Mouse (Mus musculus) hindbrain, embryonic 10.5 days (tissue): Measurements from ENCODE around the gene Mok. TPM values are rescaled to one million over a fixed set of nuclear protein-coding genes. Genes with fewer than 3 reads are reported as not detected.
A peak's percentile ranks its signal among the peaks of the same experiment; 100 is the strongest.

Experiments
- DNase-seq: peaks from one replicate; pipeline ENCODE4 v3.0.0-alpha.2; 2017; ENCODE audit warnings: low spot score
- H3K27ac ChIP-seq: fragments of 300-500 bp; sonication (generic); 2 replicates; pipeline ENCODE4 v1.5.1; 2016; ENCODE audit warnings: mild to moderate bottlenecking, moderate library complexity
- H3K27me3 ChIP-seq: fragments of 300-500 bp; sonication (generic); 2 replicates; pipeline ENCODE4 v1.6.1; 2016; ENCODE audit warnings: mild to moderate bottlenecking; ENCODE audit not compliant: poor library complexity, insufficient read depth, severe bottlenecking
- H3K36me3 ChIP-seq: fragments of 300-500 bp; sonication (generic); 2 replicates; pipeline ENCODE4 v1.6.1; 2016; ENCODE audit warnings: mild to moderate bottlenecking, moderate library complexity
- H3K4me1 ChIP-seq: fragments of 300-500 bp; sonication (generic); replicated peaks from 2 replicates; pipeline ENCODE4 v1.6.1; 2016; ENCODE audit warnings: mild to moderate bottlenecking
- H3K4me3 ChIP-seq: fragments of 300-500 bp; sonication (generic); 2 replicates; pipeline ENCODE4 v1.5.1; 2016; ENCODE audit warnings: mild to moderate bottlenecking, moderate library complexity
- H3K9me3 ChIP-seq: fragments of 300-500 bp; sonication (generic); 2 replicates; pipeline ENCODE4 v1.6.1; 2016; ENCODE audit warnings: mild to moderate bottlenecking, moderate library complexity
- WGBS: fragments of 180-500 bp; shearing (Covaris S2); methylation state at CpG from one replicate; pipeline ENCODE4 v1.1.7; 2016; 5-methylcytosine and 5-hydroxymethylcytosine counted together
- polyA plus RNA-seq: library from polyadenylated mRNA; unstranded; fragments of >200 nt; fragmentation: Nextera tagmentation; extraction: Ambion mirVana; gene quantifications from 2 replicates; pipeline ENCODE4 v1.2.1, GENCODE M21; 2016

Mok gene
- polyA plus RNA-seq, 1 experiment from 2014 or later, result 14.2 TPM

DNA sequence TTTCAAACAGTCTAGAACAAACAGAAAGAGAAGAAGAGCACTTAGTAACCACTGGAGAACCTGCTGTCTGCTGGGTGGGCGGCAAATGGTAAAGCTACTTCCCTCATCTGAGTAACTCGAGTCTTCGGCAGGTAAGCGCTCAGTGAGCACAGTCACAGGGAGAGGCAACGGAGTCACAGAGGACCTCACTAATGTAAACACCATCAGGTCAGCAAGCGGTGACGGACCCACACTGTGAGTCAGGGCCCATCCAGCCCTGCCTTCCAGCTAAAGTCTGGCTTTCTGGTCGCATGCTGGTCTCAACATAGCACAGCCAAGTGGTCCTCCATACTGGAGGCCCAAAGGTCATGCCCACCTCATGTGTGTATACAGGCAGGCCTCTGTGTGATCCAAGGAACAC, 21.4 kb downstream of the Mok start:
- no peak overlapping the region for H3K4me3 ChIP-seq
- no peaks in the 10 kb centered on the region for H3K9me3 ChIP-seq
- no peak overlapping the region for H3K27ac ChIP-seq
- DNase-seq, result no peak
- no peaks in the 10 kb centered on the region for H3K4me1 ChIP-seq
- WGBS, result 79% methylated on average over 8 of the region's 8 CpGs
- H3K36me3 ChIP-seq, result peaks cover 13% of the 10 kb centered on the region
- no peaks in the 10 kb centered on the region for H3K27me3 ChIP-seq

DNA sequence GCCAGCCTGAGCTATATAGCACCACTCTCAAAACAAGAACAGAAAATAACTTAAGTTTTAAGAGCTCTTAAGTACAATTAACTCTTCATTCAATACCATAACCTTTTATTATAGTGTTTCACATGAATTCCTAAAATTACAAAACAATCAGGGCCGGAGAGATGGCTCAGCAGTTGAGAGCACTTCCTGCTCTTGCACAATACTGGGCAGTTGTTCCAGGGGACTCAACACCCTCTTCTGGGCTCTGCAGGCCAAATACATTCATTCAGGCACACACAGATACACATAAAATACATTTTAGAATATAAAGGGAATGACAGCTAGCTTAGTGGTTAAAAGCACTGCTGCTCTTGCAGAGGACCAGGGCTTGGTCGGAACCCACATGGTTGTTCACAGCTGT, 23.9 kb downstream of the Mok start:
- Histone ChIP-seq H3K36me3 (peaks cover 32% of the 10 kb centered on the region), H3K4me1 (no peaks in the 10 kb centered on the region), H3K4me3 (no peak overlapping the region), H3K27ac (no peak overlapping the region), H3K9me3 (no peaks in the 10 kb centered on the region), H3K27me3 (no peaks in the 10 kb centered on the region)
- DNase-seq, result no peak
- WGBS, result 95% methylated on average over 2 of the region's 2 CpGs

DNA sequence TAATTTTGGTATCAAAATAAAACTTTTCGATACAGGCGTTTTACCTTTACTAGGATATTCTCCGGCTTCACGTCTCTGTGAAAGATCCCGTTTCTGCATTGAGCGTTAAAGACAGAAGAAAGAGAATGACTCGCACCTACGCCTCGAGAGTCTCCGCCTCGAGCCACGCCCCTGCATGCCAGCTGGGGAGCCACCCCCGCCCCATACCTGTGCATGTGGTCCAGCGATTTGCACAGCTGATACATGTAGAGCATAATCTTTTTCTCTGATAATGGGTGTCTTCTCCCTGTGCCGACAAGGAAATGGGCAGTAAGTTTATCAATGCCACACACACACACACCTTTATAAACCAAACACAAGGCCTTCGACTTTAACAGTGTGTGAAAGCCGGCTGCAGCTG, 25.8 kb downstream of the Mok start:
- DNase-seq, result no peak
- no peak overlapping the region for H3K27ac ChIP-seq
- H3K4me3 ChIP-seq, result no peak overlapping the region
- H3K36me3 ChIP-seq, result peaks cover 44% of the 10 kb centered on the region
- no peaks in the 10 kb centered on the region for H3K9me3 ChIP-seq
- WGBS, result 78% methylated on average over 17 of the region's 17 CpGs
- H3K4me1 ChIP-seq, result no peaks in the 10 kb centered on the region
- H3K27me3 ChIP-seq, result no peaks in the 10 kb centered on the region

DNA sequence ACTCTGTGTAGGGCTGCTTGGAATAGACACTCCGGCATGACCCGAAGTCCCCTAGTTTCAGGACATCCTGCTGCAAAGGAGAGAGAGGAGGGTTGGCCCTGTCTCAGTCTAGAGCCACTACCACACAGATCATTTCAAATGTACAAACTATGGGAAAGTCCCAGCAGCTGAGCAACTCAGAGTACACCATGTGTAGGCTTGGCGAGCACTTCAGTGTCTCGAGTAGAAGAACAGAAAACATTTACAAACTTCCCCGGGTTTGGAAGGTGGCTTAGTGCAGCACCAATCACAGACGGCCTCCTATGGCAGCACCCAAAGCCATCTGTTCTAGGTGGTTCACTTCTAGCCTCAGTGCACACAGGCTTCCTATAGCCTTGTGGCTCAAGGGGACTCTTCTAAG, 27.1 kb downstream of the Mok start:
- Histone ChIP-seq H3K4me3 (no peak overlapping the region), H3K27me3 (no peaks in the 10 kb centered on the region), H3K27ac (no peak overlapping the region), H3K36me3 (peaks cover 49% of the 10 kb centered on the region), H3K9me3 (no peaks in the 10 kb centered on the region), H3K4me1 (peaks cover 3% of the 10 kb centered on the region; the same call in 1 of the 2 replicates)
- 89% methylated on average over 6 of the region's 6 CpGs for WGBS
- DNase-seq, result no peak

DNA sequence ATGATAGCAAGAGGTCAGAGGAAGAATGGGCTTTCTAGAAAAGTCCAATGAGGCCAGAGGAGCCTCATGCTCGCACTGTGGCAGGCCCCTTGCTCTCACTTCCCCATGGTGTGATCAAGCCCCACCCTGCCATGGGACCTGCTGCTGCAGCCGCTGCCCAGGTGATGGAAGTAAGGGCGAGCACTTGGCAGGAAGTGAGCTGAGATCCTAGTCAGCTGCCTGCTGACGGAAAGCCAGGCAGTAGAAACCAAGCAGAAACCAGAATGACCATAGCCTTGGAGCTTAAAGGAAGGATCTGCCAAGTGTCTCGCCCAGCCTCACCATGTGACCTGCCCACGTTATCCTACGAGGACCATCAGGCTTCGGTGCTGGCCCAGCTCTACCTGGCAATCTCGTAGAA, 27.6 kb downstream of the Mok start:
- Histone ChIP-seq H3K4me3 (no peak overlapping the region), H3K9me3 (no peaks in the 10 kb centered on the region), H3K36me3 (peaks cover 49% of the 10 kb centered on the region), H3K27ac (no peak overlapping the region), H3K27me3 (no peaks in the 10 kb centered on the region), H3K4me1 (peaks cover 8% of the 10 kb centered on the region)
- 92% methylated on average over 9 of the region's 9 CpGs for WGBS
- no peak for DNase-seq

DNA sequence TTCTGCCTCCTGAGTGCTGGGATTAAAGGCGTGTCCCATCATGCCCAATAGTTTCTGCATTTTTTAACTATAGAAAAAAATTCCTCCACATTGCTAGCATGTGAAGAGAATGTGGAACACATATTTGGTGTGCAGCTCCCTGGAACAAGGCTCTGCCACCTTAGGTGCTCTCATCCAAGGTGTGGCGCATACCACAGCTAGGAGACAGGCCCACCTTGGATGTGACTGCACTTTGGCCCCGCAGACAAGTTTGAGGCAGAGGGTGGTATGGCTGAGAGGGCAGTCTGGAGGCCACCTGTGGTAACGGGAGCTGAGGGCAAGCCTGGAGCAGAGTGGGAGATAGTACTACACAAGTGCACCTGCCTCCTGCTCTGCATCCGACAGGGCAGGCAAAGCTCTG, 31.9 kb downstream of the Mok start:
- WGBS, result 88% methylated on average over 5 of the region's 5 CpGs
- no peak for DNase-seq
- Histone ChIP-seq H3K27me3 (no peaks in the 10 kb centered on the region), H3K4me3 (no peak overlapping the region), H3K36me3 (peaks cover 75% of the 10 kb centered on the region), H3K27ac (no peak overlapping the region), H3K9me3 (no peaks in the 10 kb centered on the region), H3K4me1 (peaks cover 23% of the 10 kb centered on the region)

DNA sequence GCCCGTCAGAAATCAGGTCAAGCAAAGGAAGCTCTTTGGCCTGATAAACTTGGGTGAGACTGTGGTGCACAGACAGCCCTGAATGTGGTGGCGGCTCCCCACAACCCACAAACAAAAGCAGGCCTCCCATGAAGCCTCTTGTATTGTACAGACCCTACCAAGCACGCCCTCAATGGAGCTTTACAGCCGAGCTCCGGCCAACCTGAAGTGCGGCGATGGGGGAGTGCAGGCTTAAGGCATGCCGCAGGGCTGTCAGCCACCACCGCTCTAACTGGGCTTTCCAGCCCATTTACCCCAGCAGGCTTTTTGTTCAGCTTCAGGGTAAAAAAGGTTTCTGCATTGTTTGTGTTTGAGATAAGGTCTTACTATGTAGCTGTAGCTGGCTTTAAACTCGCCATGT, 32.3 kb downstream of the Mok start:
- no peaks in the 10 kb centered on the region for H3K27me3 ChIP-seq
- H3K4me3 ChIP-seq, result no peak overlapping the region
- DNase-seq, result no peak
- 39% methylated on average over 10 of the region's 10 CpGs for WGBS
- H3K4me1 ChIP-seq, result peaks cover 23% of the 10 kb centered on the region
- no peaks in the 10 kb centered on the region for H3K9me3 ChIP-seq
- H3K36me3 ChIP-seq, result peaks cover 71% of the 10 kb centered on the region
- H3K27ac ChIP-seq, result no peak overlapping the region

DNA sequence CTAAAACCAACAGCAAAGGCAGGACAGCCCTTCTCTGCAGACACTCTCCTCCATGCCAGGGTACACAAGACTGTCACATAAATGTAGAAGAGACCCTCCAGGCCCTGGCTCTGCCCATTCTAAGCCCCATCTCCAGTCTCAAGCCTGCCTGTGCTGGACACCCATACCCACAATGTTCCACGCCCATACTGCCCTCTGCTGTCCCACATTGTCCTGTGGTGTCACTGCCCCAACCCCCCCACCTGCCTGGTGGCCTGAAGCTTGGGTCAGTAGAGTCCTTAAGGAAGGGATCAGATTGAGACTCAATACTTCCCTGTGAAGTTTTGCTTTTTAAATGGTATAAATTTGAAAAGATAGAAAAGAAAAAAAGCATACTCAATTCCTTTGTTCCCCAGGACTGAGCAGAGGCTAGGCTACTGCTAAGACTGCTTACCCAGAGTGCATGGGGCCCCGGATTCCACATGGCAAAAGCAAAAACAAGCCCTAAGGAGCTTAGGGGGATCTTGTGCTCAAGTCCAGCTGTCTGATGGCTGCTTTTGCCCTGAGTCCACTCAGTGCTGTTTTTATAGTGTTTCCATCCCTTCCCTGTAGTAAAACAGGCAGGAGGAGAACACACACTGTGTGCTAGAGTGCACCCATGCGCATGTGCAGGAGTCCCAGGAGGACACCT, 34.3 kb downstream of the Mok start:
- no peak for DNase-seq
- 74% methylated on average over 3 of the region's 3 CpGs for WGBS
- H3K27me3 ChIP-seq, result no peaks in the 10 kb centered on the region
- H3K36me3 ChIP-seq, result peaks cover 69% of the 10 kb centered on the region
- H3K4me3 ChIP-seq, result no peak overlapping the region
- peaks cover 36% of the 10 kb centered on the region for H3K4me1 ChIP-seq
- no peak overlapping the region for H3K27ac ChIP-seq
- H3K9me3 ChIP-seq, result no peaks in the 10 kb centered on the region

DNA sequence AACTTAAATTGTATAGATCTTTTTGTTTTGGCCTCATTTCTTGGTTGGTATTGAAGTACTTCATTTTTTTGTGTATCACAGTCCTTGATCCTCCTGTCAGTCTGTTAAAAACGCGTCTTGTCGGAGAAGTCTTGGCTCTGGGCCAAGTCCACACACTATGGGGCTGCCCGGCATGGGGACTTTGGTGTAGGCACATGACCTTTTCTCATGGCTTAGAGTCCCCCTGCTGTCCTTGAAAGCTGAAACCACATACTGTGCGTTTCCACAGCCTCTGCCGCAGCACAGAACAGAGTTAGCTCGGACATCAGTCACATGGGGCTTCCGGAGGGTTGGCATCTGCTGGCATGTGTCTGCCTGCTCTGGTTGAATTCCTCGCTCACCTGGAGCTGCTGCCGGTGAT, 36.5 kb downstream of the Mok start:
- peaks cover 53% of the 10 kb centered on the region for H3K36me3 ChIP-seq
- H3K4me1 ChIP-seq, result peaks cover 36% of the 10 kb centered on the region
- no peaks in the 10 kb centered on the region for H3K9me3 ChIP-seq
- no peak overlapping the region for H3K4me3 ChIP-seq
- WGBS, result 44% methylated on average over 10 of the region's 10 CpGs
- peak; percentile 35 for DNase-seq
- no peaks in the 10 kb centered on the region for H3K27me3 ChIP-seq
- no peak overlapping the region for H3K27ac ChIP-seq

DNA sequence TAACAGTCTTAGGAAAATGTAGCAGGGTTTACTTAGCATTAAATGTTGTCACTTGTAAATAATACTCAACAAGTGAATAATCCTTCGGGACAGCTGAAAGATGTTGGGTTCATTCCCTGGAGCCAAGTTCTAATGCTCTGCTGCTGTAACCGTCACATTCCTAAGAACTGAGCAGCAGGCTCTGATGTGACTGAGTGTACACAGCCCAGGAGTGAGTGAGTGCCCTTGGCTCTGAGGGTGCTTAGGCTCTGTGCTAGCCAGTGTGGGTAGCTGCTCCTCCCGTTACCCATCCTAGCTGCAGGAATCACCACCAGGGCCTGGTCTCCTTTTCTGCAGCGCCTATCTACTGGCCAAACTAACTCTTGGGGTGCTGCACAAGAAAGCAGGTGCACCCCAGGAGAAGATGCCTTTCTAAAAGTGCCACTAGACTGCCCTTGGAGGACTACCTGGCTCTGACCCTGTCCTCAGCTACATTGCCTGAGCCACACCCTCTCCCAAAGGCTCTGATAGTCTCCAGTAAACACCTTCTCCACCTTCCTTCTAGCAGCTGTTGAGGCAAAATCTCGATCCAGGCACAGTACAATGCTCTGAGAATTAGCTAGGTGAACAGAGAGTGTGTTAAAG, 38.0 kb downstream of the Mok start:
- H3K27me3 ChIP-seq, result no peaks in the 10 kb centered on the region
- no peaks in the 10 kb centered on the region for H3K9me3 ChIP-seq
- no peak overlapping the region for H3K4me3 ChIP-seq
- H3K4me1 ChIP-seq, result peaks cover 24% of the 10 kb centered on the region
- H3K27ac ChIP-seq, result no peak overlapping the region
- H3K36me3 ChIP-seq, result peaks cover 54% of the 10 kb centered on the region
- 92% methylated on average over 5 of the region's 5 CpGs for WGBS
- DNase-seq, result no peak

DNA sequence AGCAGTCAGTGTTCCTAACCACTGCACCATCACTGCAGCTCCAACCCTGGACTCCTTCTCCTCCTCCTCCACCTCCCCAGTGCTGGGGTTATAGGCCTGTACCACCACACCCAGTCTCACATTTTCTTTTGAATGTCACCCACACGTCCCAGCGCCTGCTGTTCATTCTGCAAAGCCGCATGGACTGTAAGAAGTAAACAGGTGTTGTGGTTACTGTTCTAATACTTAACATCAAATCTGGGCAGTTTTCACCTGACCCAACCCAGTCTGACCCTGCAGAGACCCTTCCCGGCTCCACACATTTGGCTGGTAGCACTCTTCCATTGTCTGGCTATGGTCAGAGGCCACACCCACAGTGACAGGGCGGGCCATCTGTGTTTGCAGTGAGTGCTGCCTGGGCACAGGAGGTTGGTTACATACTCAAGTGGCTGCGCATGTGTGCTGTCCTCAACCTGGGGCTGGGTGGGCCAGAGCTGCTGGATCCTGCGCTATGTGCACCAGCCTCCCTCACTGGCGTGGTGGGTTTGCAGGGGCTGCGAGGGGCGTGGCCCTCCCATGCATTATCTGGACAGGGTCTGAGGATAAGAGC, 38.8 kb downstream of the Mok start:
- WGBS, result 87% methylated on average over 10 of the region's 10 CpGs
- no peak overlapping the region for H3K4me3 ChIP-seq
- H3K36me3 ChIP-seq, result peaks cover 54% of the 10 kb centered on the region
- no peaks in the 10 kb centered on the region for H3K27me3 ChIP-seq
- no peak for DNase-seq
- no peaks in the 10 kb centered on the region for H3K9me3 ChIP-seq
- peaks cover 22% of the 10 kb centered on the region for H3K4me1 ChIP-seq
- no peak overlapping the region for H3K27ac ChIP-seq

DNA sequence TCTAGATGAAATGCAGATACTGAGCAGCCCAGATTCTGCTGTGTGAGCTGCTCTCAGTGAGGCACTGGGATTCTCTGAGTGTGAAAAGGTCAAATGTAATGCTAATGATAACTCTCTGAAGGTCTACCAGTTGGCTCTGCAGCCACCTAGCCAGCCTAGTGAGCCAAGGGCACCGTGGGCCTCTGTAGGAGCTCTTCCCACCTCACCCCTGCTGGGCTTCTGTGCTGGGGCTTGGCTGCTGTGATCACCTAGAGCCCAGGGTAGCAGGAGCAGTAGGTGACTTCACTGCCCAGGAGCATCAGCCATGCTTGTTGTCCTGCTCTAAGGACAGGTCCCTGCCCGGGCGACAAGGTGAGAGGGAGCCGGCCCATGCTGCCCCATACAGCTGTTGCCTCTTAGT, 41.5 kb downstream of the Mok start:
- Histone ChIP-seq H3K4me1 (peaks cover 13% of the 10 kb centered on the region), H3K27ac (no peak overlapping the region), H3K36me3 (peaks cover 39% of the 10 kb centered on the region), H3K4me3 (no peak overlapping the region), H3K9me3 (no peaks in the 10 kb centered on the region), H3K27me3 (no peaks in the 10 kb centered on the region)
- DNase-seq, result no peak
- 91% methylated on average over 4 of the region's 4 CpGs for WGBS

DNA sequence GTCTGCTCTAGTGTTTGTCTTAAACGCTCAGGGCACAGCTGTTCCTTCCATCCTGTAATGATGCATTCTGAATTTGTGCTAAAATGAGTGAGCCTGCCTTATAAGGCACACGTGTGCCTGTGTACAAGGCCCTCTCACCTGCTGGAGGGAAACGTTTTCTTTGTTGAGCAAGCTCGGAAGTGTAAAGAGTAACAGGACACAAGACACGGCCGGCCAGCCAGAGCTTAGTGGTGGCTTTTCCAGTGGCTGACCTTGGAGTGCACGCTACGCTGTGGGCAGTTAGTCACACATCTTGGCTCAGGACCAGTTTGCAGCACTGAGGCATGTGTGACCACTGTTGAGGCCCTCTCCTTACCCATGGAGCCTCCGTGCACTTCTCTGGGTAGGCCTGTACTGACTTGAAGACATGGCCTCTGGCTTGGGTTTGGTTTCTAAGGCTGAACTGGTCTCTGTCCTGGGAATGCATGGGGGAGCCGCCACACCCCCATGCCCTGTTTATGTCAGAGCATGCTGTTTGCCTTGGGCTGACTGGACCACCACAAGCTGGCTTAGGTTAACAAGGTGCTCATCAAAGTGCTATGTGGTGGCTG, 42.8 kb downstream of the Mok start:
- DNase-seq, result no peak
- Histone ChIP-seq H3K27ac (no peak overlapping the region), H3K9me3 (no peaks in the 10 kb centered on the region), H3K4me3 (no peak overlapping the region), H3K36me3 (peaks cover 46% of the 10 kb centered on the region), H3K4me1 (peaks cover 10% of the 10 kb centered on the region), H3K27me3 (no peaks in the 10 kb centered on the region)
- 92% methylated on average over 10 of the region's 10 CpGs for WGBS
